Mouse (Mus musculus) heart, adult 18-20 months (tissue): ENCODE results near the gene Sncg. TPM values are rescaled to one million over a fixed set of nuclear protein-coding genes. Genes with fewer than 3 reads are reported as not detected.
"Not testable (repeated sequence)": the region's sequence is repeated elsewhere in the genome, so short reads cannot be mapped to it uniquely, and the experiment has no call there.

Experiments used
- DNase-seq, 2 experiments: peaks; one replicate each; pipeline ENCODE4 v3.0.0; 2021 to 2022; ENCODE audit warnings: mixed read lengths in 1 of 2
- long read RNA-seq, 2 experiments: library from polyadenylated mRNA; stranded (forward); transcript quantifications; one replicate each; pipeline ENCODE4 v2.0.0; 2021
- total RNA-seq, 2 experiments: library from RNA; stranded (reverse); gene quantifications; 2 replicates each; pipeline ENCODE4 v1.2.3; 2021

The Sncg gene
- 10 to 100 TPM; 11.6 to 12.6 TPM for total RNA-seq
- long read RNA-seq, experiment 1, transcript Sncg-201 (5 exons, 852 nt), result major isoform, 9 of 9 reads
- long read RNA-seq, experiment 1, partial matches to known transcripts, result 0 of 9 reads
- long read RNA-seq, experiment 1, other reads (novel, unspliced or antisense), result 0 of 9 reads
- long read RNA-seq, experiment 2, transcript Sncg-201 (5 exons, 852 nt), result major isoform, 5 of 6 reads
- long read RNA-seq, experiment 2, partial matches to known transcripts, result 1 of 6 reads
- long read RNA-seq, experiment 2, other reads (novel, unspliced or antisense), result 0 of 6 reads

- DNase-seq, result peak in 1 of 2 experiments; percentile 17
These were observed at the start of gene Sncg for GRCm38 (mm10) chr14:34374577-34374976. Sncg (minus strand) TSS chr14:34374789.

GRCm38 (mm10) chr14:34421078-34421477 lies 46.5 kb upstream of the Sncg start:
- no peak for DNase-seq

GRCm38 (mm10) chr14:34417501-34417900 lies 42.9 kb upstream of the Sncg start:
- DNase-seq, result no peak

- DNase-seq, result not testable (repeated sequence)
These were observed 42.4 kb upstream of the Sncg start for GRCm38 (mm10) chr14:34416946-34417345.

- no peak for DNase-seq
These were observed 37.7 kb upstream of the Sncg start for GRCm38 (mm10) chr14:34412164-34412896.

- DNase-seq, result no peak
These were observed 36.1 kb upstream of the Sncg start for GRCm38 (mm10) chr14:34410716-34411115.

GRCm38 (mm10) chr14:34403424-34403823 lies 28.8 kb upstream of the Sncg start:
- no peak for DNase-seq

GRCm38 (mm10) chr14:34402871-34403270 lies 28.3 kb upstream of the Sncg start:
- no peak for DNase-seq

- DNase-seq, result peak; percentile 78 to 93
These were observed 26.5 kb upstream of the Sncg start for GRCm38 (mm10) chr14:34401135-34401534.

- no peak for DNase-seq
These were observed 25.4 kb upstream of the Sncg start for GRCm38 (mm10) chr14:34400021-34400420.

- DNase-seq, result no peak
These were observed 24.7 kb upstream of the Sncg start for GRCm38 (mm10) chr14:34399301-34399700.

- no peak for DNase-seq
These were observed 24.3 kb upstream of the Sncg start for GRCm38 (mm10) chr14:34398901-34399300.

- DNase-seq, result no peak
These were observed 23.3 kb upstream of the Sncg start for GRCm38 (mm10) chr14:34397871-34398270.

GRCm38 (mm10) chr14:34393295-34393694 lies 18.7 kb upstream of the Sncg start:
- no peak for DNase-seq

GRCm38 (mm10) chr14:34382921-34383704 lies 8.5 kb upstream of the Sncg start:
- DNase-seq, result peak in 1 of 2 experiments; percentile 42

- peak; percentile 73 to 87 for DNase-seq
These were observed 4.2 kb upstream of the Sncg start for GRCm38 (mm10) chr14:34378560-34379331.

- DNase-seq, result peak in 1 of 2 experiments; percentile 33
These were observed 2.5 kb upstream of the Sncg start for GRCm38 (mm10) chr14:34377121-34377520.

- DNase-seq, result no peak
These were observed 1.4 kb upstream of the Sncg start for GRCm38 (mm10) chr14:34375941-34376340.

GRCm38 (mm10) chr14:34375415-34375904 lies 871 bp upstream of the Sncg start, which contains the start of gene Mmrn2:
Mmrn2 (plus strand) TSS chr14:34375465.
- no peak for DNase-seq

- no peak for DNase-seq
These were observed 1.0 kb downstream of the Sncg start for GRCm38 (mm10) chr14:34373581-34373980.

- DNase-seq, result peak; percentile 65 to 82
These were observed 1.9 kb downstream of the Sncg start for GRCm38 (mm10) chr14:34372646-34373045.

- DNase-seq, result no peak
These were observed 2.8 kb downstream of the Sncg start for GRCm38 (mm10) chr14:34371763-34372162.
